In genomic region chr8:48445690-48446089, GRCm38 (mm10) we compare ENCODE assay signal across 25 mouse cellular contexts.
DNase-seq lines count a peak whose midpoint lies in the region; ATAC-seq lines count a peak whose summit lies in the region.
"Had no signal": no experiment of that assay in that cellular context is flagged by ENCODE, and none has a peak within 500 bp of the region (broad histone marks: within the 10 kb centered on the region; RNA-seq: fewer than 3 reads in every experiment).

No protein-coding gene starts in this region.

- no peaks in the 10 kb centered on the region for H3K9me3 ChIP-seq in forebrain, embryonic 13.5 days (replicated peaks)
- no peaks in the 10 kb centered on the region for H3K9me3 ChIP-seq in forebrain, embryonic 11.5 days (ENCODE audit: control insufficient read depth, low read length)
- no peaks in the 10 kb centered on the region for H3K9me3 ChIP-seq in forebrain, embryonic 15.5 days
- no peaks in the 10 kb centered on the region for H3K9me3 ChIP-seq in forebrain, embryonic 12.5 days
- H3K9me3 ChIP-seq in forebrain, embryonic 16.5 days (ENCODE audit: control insufficient read depth, low read length) = no peaks in the 10 kb centered on the region
- H3K9me3 ChIP-seq: embryonic facial prominence, embryonic 13.5 days; embryonic facial prominence, embryonic 15.5 days had no signal

- H3K9ac ChIP-seq in forebrain, embryonic 13.5 days = no peak overlapping the region
- H3K9ac ChIP-seq in forebrain, embryonic 11.5 days (ENCODE audit: low read length) = no peak overlapping the region
- no peak overlapping the region for H3K9ac ChIP-seq in forebrain, embryonic 15.5 days (replicated peaks)
- H3K9ac ChIP-seq in forebrain, embryonic 12.5 days = no peak overlapping the region
- no peak overlapping the region for H3K9ac ChIP-seq in forebrain, embryonic 16.5 days (replicated peaks; ENCODE audit: low read depth, low read length)
- H3K9ac ChIP-seq: embryonic facial prominence, embryonic 13.5 days; embryonic facial prominence, embryonic 15.5 days had no signal

- peaks cover 27% of the 10 kb centered on the region for H3K4me1 ChIP-seq in forebrain, embryonic 13.5 days
- H3K4me1 ChIP-seq in forebrain, embryonic 11.5 days (replicated peaks; ENCODE audit: control insufficient read depth, insufficient read depth, low read length) = peaks cover 3% of the 10 kb centered on the region; the same call in 1 of the 2 replicates
- H3K4me1 ChIP-seq in forebrain, embryonic 15.5 days = peaks cover 23% of the 10 kb centered on the region
- peaks cover 23% of the 10 kb centered on the region for H3K4me1 ChIP-seq in forebrain, embryonic 12.5 days
- peaks cover 14% of the 10 kb centered on the region for H3K4me1 ChIP-seq in forebrain, embryonic 16.5 days (replicated peaks; ENCODE audit: control insufficient read depth, insufficient read depth, low read length)

- DNase-seq in forebrain, embryonic 11.5 days (ENCODE audit: low spot score) = no peak
- DNase-seq in right cerebral cortex, postnatal 36 days (ENCODE audit: low spot score in 2 of 2) = no peak
- DNase-seq in cerebellum, postnatal 25 days = no peak
- DNase-seq: adrenal gland, adult 8-10 months; adrenal gland, postnatal 14 days; adrenal gland, postnatal 36 days; B cell, adult 2 months; cerebellum, adult 11-12 months; cerebellum, adult 2 months; cerebellum, adult 9-10 months; cerebellum, postnatal 10 days; cerebellum, postnatal 36 days; embryo, embryonic 11 days had no signal

- 72% methylated on average over 4 of the region's 4 CpGs for WGBS in forebrain, embryonic 13.5 days
- WGBS in forebrain, embryonic 11.5 days = 84% methylated on average over 4 of the region's 4 CpGs
- 53% methylated on average over 4 of the region's 4 CpGs for WGBS in forebrain, embryonic 15.5 days
- 73% methylated on average over 4 of the region's 4 CpGs for whole genome bisulfite sequencing in forebrain, embryonic 12.5 days
- 57% methylated on average over 4 of the region's 4 CpGs for WGBS in forebrain, embryonic 16.5 days

- H3K4me3 ChIP-seq in forebrain, embryonic 13.5 days = no peak overlapping the region
- no peak overlapping the region for H3K4me3 ChIP-seq in forebrain, embryonic 11.5 days (ENCODE audit: low read depth, low read length)
- no peak overlapping the region for H3K4me3 ChIP-seq in forebrain, embryonic 15.5 days
- no peak overlapping the region for H3K4me3 ChIP-seq in forebrain, embryonic 12.5 days (replicated peaks)
- no peak overlapping the region for H3K4me3 ChIP-seq in forebrain, embryonic 16.5 days (replicated peaks; ENCODE audit: low read length)
- H3K4me3 ChIP-seq: embryonic facial prominence, embryonic 13.5 days; embryonic facial prominence, embryonic 15.5 days; erythroblast, embryonic 14.5 days had no signal

- H3K36me3 ChIP-seq in forebrain, embryonic 13.5 days (ENCODE audit: poor library complexity, severe bottlenecking) = no peaks in the 10 kb centered on the region
- H3K36me3 ChIP-seq in forebrain, embryonic 11.5 days (ENCODE audit: control insufficient read depth, insufficient read depth, low read length) = no peaks in the 10 kb centered on the region
- no peaks in the 10 kb centered on the region for H3K36me3 ChIP-seq in forebrain, embryonic 15.5 days
- H3K36me3 ChIP-seq in forebrain, embryonic 12.5 days (replicated peaks) = no peaks in the 10 kb centered on the region
- H3K36me3 ChIP-seq in forebrain, embryonic 16.5 days (ENCODE audit: control insufficient read depth, insufficient read depth) = no peaks in the 10 kb centered on the region
- H3K36me3 ChIP-seq: embryonic facial prominence, embryonic 13.5 days; embryonic facial prominence, embryonic 15.5 days; G1E had no signal

- H3K27ac ChIP-seq in forebrain, embryonic 13.5 days = no peak overlapping the region
- H3K27ac ChIP-seq in forebrain, embryonic 11.5 days (ENCODE audit: low read depth, low read length) = no peak overlapping the region
- H3K27ac ChIP-seq in forebrain, embryonic 15.5 days (replicated peaks) = 0 out of 2 replicates have a peak overlapping the region, but pooled peaks have one; percentile 6
- H3K27ac ChIP-seq in forebrain, embryonic 12.5 days = no peak overlapping the region
- no peak overlapping the region for H3K27ac ChIP-seq in forebrain, embryonic 16.5 days (ENCODE audit: low read length)
- H3K27ac ChIP-seq: embryonic facial prominence, embryonic 13.5 days; embryonic facial prominence, embryonic 15.5 days had no signal

- 0 out of 2 replicates have a peak, but pooled peaks have one; percentile 16 for ATAC-seq in forebrain, embryonic 13.5 days
- ATAC-seq in forebrain, embryonic 11.5 days (replicated peaks; ENCODE audit: low FRiP score) = no peak
- ATAC-seq in forebrain, embryonic 15.5 days (replicated peaks) = no peak
- no peak for ATAC-seq in forebrain, embryonic 12.5 days (ENCODE audit: low FRiP score)
- peak; percentile 45 for ATAC-seq in forebrain, embryonic 16.5 days
- ATAC-seq: activated CD4-positive, CD25-positive, alpha-beta regulatory T cell, adult 4 months; CD4-positive, CD25-positive, alpha-beta regulatory T cell, adult 4 months; Patski had no signal

- H3K27me3 ChIP-seq in forebrain, embryonic 13.5 days = no peaks in the 10 kb centered on the region
- no peaks in the 10 kb centered on the region for H3K27me3 ChIP-seq in forebrain, embryonic 11.5 days (ENCODE audit: control insufficient read depth, insufficient read depth, low read length)
- H3K27me3 ChIP-seq in forebrain, embryonic 15.5 days = no peaks in the 10 kb centered on the region
- H3K27me3 ChIP-seq in forebrain, embryonic 12.5 days = 0 out of 2 replicates have a peak, but pooled peaks cover 4% of the 10 kb centered on the region
- 0 out of 2 replicates have a peak, but pooled peaks cover 2% of the 10 kb centered on the region for H3K27me3 ChIP-seq in forebrain, embryonic 16.5 days (replicated peaks; ENCODE audit: control insufficient read depth, insufficient read depth, low read length)
- H3K27me3 ChIP-seq: CH12.LX; embryonic facial prominence, embryonic 13.5 days; embryonic facial prominence, embryonic 15.5 days; Patski had no signal

- no peak overlapping the region for H3K4me2 ChIP-seq in forebrain, embryonic 13.5 days
- H3K4me2 ChIP-seq in forebrain, embryonic 11.5 days (ENCODE audit: low read depth, low read length, severe bottlenecking) = no peak overlapping the region
- no peak overlapping the region for H3K4me2 ChIP-seq in forebrain, embryonic 15.5 days (replicated peaks)
- H3K4me2 ChIP-seq in forebrain, embryonic 12.5 days = no peak overlapping the region
- H3K4me2 ChIP-seq in forebrain, embryonic 16.5 days (ENCODE audit: low read length) = no peak overlapping the region
- H3K4me2 ChIP-seq: embryonic facial prominence, embryonic 13.5 days; embryonic facial prominence, embryonic 15.5 days had no signal

Comparison
In these comparisons a context has a peak if more than half of its experiments do, and no peak if none do; other contexts are left out.
1. ATAC-seq: peak in forebrain, embryonic 13.5 days (single experiment) and forebrain, embryonic 16.5 days (single experiment); none in forebrain, embryonic 11.5 days (single experiment), forebrain, embryonic 15.5 days (single experiment) and forebrain, embryonic 12.5 days (single experiment).